Mouse (Mus musculus): Measurements from ENCODE around the gene Slc6a6. TPM values are rescaled to one million over a fixed set of nuclear protein-coding genes. Genes with fewer than 3 reads are reported as not detected.

Gene Slc6a6
- polyA plus RNA-seq, 1 experiment from 2014 or later = 72.4 TPM

- Histone ChIP-seq H3K27ac (no peak overlapping the region), H3K4me3 (no peak overlapping the region), H3K36me3 (no peaks in the 10 kb centered on the region), H3K9me3 (no peaks in the 10 kb centered on the region), H3K9ac (0 out of 2 replicates have a peak overlapping the region, but pooled peaks have one; percentile 26), H3K4me1 (peaks cover 22% of the 10 kb centered on the region), H3K27me3 (replicated peaks) (peaks cover 35% of the 10 kb centered on the region), H3K4me2 (replicated peaks) (peak overlapping the region; percentile 49)
- no peak for ATAC-seq (ENCODE audit: low FRiP score, low read depth)
- WGBS = 5% methylated on average over 23 of the region's 23 CpGs
Measured at GRCm38 (mm10) chr6:91807169-91807568, 123.3 kb downstream of the Slc6a6 start.

GRCm38 (mm10) chr6:91808022-91808421 is 124.2 kb downstream of the Slc6a6 start:
- Histone ChIP-seq H3K27ac (no peak overlapping the region), H3K9me3 (no peaks in the 10 kb centered on the region), H3K36me3 (no peaks in the 10 kb centered on the region), H3K4me3 (no peak overlapping the region), H3K9ac (no peak overlapping the region), H3K4me1 (peaks cover 22% of the 10 kb centered on the region), H3K4me2 (replicated peaks) (no peak overlapping the region), H3K27me3 (replicated peaks) (peaks cover 28% of the 10 kb centered on the region)
- 60% methylated on average over 6 of the region's 6 CpGs for WGBS
- no peak for ATAC-seq (ENCODE audit: low FRiP score, low read depth)

Other genes with a start within 250 kb of the Slc6a6 start
- 22.4 and 23.0 TPM in 2 replicates for gene Chchd4, start 210.5 kb upstream of the Slc6a6 start, polyA plus RNA-seq (2016; fragmentation: Nextera tagmentation; extraction: Ambion mirVana)
- 47.7 and 51.6 TPM in 2 replicates for gene Tmem43, start 210.3 kb upstream of the Slc6a6 start, polyA plus RNA-seq (2016; fragmentation: Nextera tagmentation; extraction: Ambion mirVana)
- gene Xpc, start 168.2 kb upstream of the Slc6a6 start, polyA plus RNA-seq (2016; fragmentation: Nextera tagmentation; extraction: Ambion mirVana) = 25.4 and 27.0 TPM in 2 replicates
- gene Lsm3, start 168.1 kb upstream of the Slc6a6 start, polyA plus RNA-seq (2016; fragmentation: Nextera tagmentation; extraction: Ambion mirVana) = 197 and 199 TPM in 2 replicates
- gene Grip2, start 143.2 kb downstream of the Slc6a6 start, polyA plus RNA-seq (2016; fragmentation: Nextera tagmentation; extraction: Ambion mirVana) = 4.5 and 4.9 TPM in 2 replicates
- gene Ccdc174, start 194.0 kb downstream of the Slc6a6 start, polyA plus RNA-seq (2016; fragmentation: Nextera tagmentation; extraction: Ambion mirVana) = 48.9 and 55.2 TPM in 2 replicates
- gene 4930590J08Rik, start 218.8 kb downstream of the Slc6a6 start, polyA plus RNA-seq (2016; fragmentation: Nextera tagmentation; extraction: Ambion mirVana) = 0.62 and 0.93 TPM in 2 replicates

All from neural tube, embryonic 12.5 days (tissue).